Mouse (Mus musculus) C2C12 (cell line): ENCODE data around the gene Capn11. TPM values are rescaled to one million over a fixed set of nuclear protein-coding genes. Genes with fewer than 3 reads are reported as not detected.

Source experiments
- H3K27me3 ChIP-seq: one replicate; pipeline ENCODE4 v1.6.1; 2011; ENCODE audit not compliant: control insufficient read depth, insufficient read depth, insufficient read length
- H3K36me3 ChIP-seq: one replicate; pipeline ENCODE4 v1.6.1; 2011; ENCODE audit not compliant: control insufficient read depth, insufficient read depth
- H3K4me3 ChIP-seq: one replicate; pipeline ENCODE4 v1.5.1; 2011; ENCODE audit warnings: mild to moderate bottlenecking, control low read depth; ENCODE audit not compliant: poor library complexity, insufficient read depth, severe bottlenecking
- H3K79me2 ChIP-seq: one replicate; pipeline ENCODE4 v1.6.1; 2011; ENCODE audit not compliant: control insufficient read depth, insufficient read depth
- H3K79me3 ChIP-seq: one replicate; pipeline ENCODE4 v1.6.1; 2011; ENCODE audit warnings: low read depth, control low read depth
- H3ac ChIP-seq: one replicate; pipeline ENCODE3; 2011; ENCODE audit warnings: low read depth; ENCODE audit not compliant: control insufficient read depth, insufficient read length
- CEBPB ChIP-seq: IDR thresholded peaks from one replicate; pipeline ENCODE4 v1.6.1; 2011; ENCODE audit warnings: low read depth, mild to moderate bottlenecking, control low read depth, moderate library complexity
- CTCF ChIP-seq: IDR thresholded peaks from one replicate; pipeline ENCODE4 v1.5.1; 2011; ENCODE audit not compliant: control insufficient read depth, insufficient read depth, insufficient read length
- FOSL1 ChIP-seq: IDR thresholded peaks from one replicate; pipeline ENCODE4 v1.8.0; 2011; ENCODE audit warnings: mild to moderate bottlenecking, low read length; ENCODE audit not compliant: poor library complexity, insufficient read depth, severe bottlenecking
- MAX ChIP-seq: IDR thresholded peaks from one replicate; pipeline ENCODE4 v1.6.1; 2011; ENCODE audit warnings: mild to moderate bottlenecking, control low read depth
- MYOD1 ChIP-seq: IDR thresholded peaks from one replicate; pipeline ENCODE4 v1.6.1; 2011; ENCODE audit warnings: low read depth; ENCODE audit not compliant: control insufficient read depth, insufficient read length
- MYOG ChIP-seq: IDR thresholded peaks from one replicate; pipeline ENCODE4 v1.6.1; 2011; ENCODE audit not compliant: control insufficient read depth, insufficient read length; ENCODE audit errors: extremely low read depth
- USF1 ChIP-seq: IDR thresholded peaks from one replicate; pipeline ENCODE4 v1.6.1; 2011; ENCODE audit warnings: low read depth, mild to moderate bottlenecking, control low read depth, moderate library complexity
- long read RNA-seq, 2 experiments: library from polyadenylated mRNA; unstranded; transcript quantifications; one replicate each; pipeline ENCODE4 v2.0.0; 2019 to 2020
- polyA plus RNA-seq: library from polyadenylated mRNA; unstranded; fragments of >200 nt; fragmentation: generic; extraction: Trizol; gene quantifications from one replicate; pipeline ENCODE4 v1.2.1, GENCODE M21; 2012; ENCODE audit warnings: missing spikeins

Capn11 gene
- 0.04 TPM for polyA plus RNA-seq
- long read RNA-seq, experiment 1, result 0 reads
- long read RNA-seq, experiment 2, result 0 reads

- Histone ChIP-seq H3ac (no peak within 1 kb of the TSS), H3K4me3 (no peak within 1 kb of the TSS), H3K36me3 (peaks cover 19% of the 10 kb centered on the region), H3K27me3 (no peaks in the 10 kb centered on the region), H3K79me3 (no peaks in the 10 kb centered on the region), H3K79me2 (no peaks in the 10 kb centered on the region)
- TF ChIP-seq CTCF, result no peak
- TF ChIP-seq MYOG, result no peak
- no peak for TF ChIP-seq USF1
- no peak for TF ChIP-seq MYOD1
- no peak for TF ChIP-seq MAX
- TF ChIP-seq CEBPB, result no peak
Measured at GRCm38 (mm10) chr17:45659225-45659624, at the start of gene Capn11. Gene Capn11, minus strand, starts transcription at chr17:45659325.

DNA sequence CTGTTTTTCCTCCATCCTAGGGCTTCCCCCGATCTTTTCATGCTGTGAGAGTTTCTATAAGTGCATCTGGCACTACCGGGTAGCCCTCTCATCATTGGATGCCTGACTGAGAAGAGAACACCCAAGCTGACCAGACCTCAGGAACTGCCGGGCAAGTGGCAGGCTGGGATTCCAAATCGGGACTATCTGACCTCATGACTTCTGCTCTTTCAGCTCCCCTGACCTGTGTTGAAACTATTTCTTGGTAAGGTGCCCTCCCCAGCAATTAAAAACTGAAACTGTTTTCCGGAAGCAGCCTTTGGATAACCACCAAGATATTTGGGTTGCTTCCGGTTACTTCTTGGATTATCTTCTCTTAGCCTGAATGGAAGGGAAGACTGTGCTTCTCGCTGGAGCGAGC lies 49.1 kb upstream of the Capn11 start:
- H3K4me3 ChIP-seq, result no peak overlapping the region
- no peaks in the 10 kb centered on the region for H3K36me3 ChIP-seq
- no peaks in the 10 kb centered on the region for H3K27me3 ChIP-seq
- no peak for TF ChIP-seq CTCF
- no peak for TF ChIP-seq FOSL1
- no peak for TF ChIP-seq USF1
- TF ChIP-seq MYOD1, result no peak
- no peak for TF ChIP-seq MYOG
- TF ChIP-seq MAX, result no peak
- TF ChIP-seq CEBPB, result no peak
- no peak overlapping the region for H3ac ChIP-seq
- H3K79me2 ChIP-seq, result no peaks in the 10 kb centered on the region
- no peaks in the 10 kb centered on the region for H3K79me3 ChIP-seq

- Histone ChIP-seq H3ac (no peak overlapping the region), H3K79me2 (no peaks in the 10 kb centered on the region), H3K27me3 (no peaks in the 10 kb centered on the region), H3K36me3 (no peaks in the 10 kb centered on the region), H3K4me3 (no peak overlapping the region), H3K79me3 (no peaks in the 10 kb centered on the region)
- TF ChIP-seq FOSL1 (no peak), USF1 (no peak), CEBPB (no peak)
Measured at GRCm38 (mm10) chr17:45707376-45707775, 48.3 kb upstream of the Capn11 start.

GRCm38 (mm10) chr17:45706796-45707195 lies 47.7 kb upstream of the Capn11 start:
- no peaks in the 10 kb centered on the region for H3K36me3 ChIP-seq
- no peaks in the 10 kb centered on the region for H3K79me3 ChIP-seq
- H3K27me3 ChIP-seq, result no peaks in the 10 kb centered on the region
- no peak overlapping the region for H3K4me3 ChIP-seq
- H3ac ChIP-seq, result no peak overlapping the region
- no peaks in the 10 kb centered on the region for H3K79me2 ChIP-seq
- no peak for TF ChIP-seq FOSL1
- TF ChIP-seq USF1, result no peak
- TF ChIP-seq CEBPB, result no peak
- no peak for TF ChIP-seq MYOG
- no peak for TF ChIP-seq MYOD1
- no peak for TF ChIP-seq MAX
- TF ChIP-seq CTCF, result no peak

- Histone ChIP-seq H3ac (no peak overlapping the region), H3K27me3 (no peaks in the 10 kb centered on the region), H3K36me3 (peaks cover 14% of the 10 kb centered on the region), H3K79me3 (no peaks in the 10 kb centered on the region), H3K4me3 (no peak overlapping the region), H3K79me2 (no peaks in the 10 kb centered on the region)
- TF ChIP-seq FOSL1 (no peak), MYOG (no peak)
Measured at GRCm38 (mm10) chr17:45703187-45703586, 44.1 kb upstream of the Capn11 start.

- no peak overlapping the region for H3ac ChIP-seq
- H3K36me3 ChIP-seq, result peaks cover 20% of the 10 kb centered on the region
- no peaks in the 10 kb centered on the region for H3K27me3 ChIP-seq
- H3K4me3 ChIP-seq, result no peak overlapping the region
- peaks cover under 1% of the 10 kb centered on the region for H3K79me3 ChIP-seq
- no peak for TF ChIP-seq CTCF
- TF ChIP-seq CEBPB, result no peak
- TF ChIP-seq USF1, result no peak
- no peak for TF ChIP-seq MYOD1
- TF ChIP-seq MAX, result no peak
- TF ChIP-seq FOSL1, result no peak
- TF ChIP-seq MYOG, result no peak
- peaks cover 4% of the 10 kb centered on the region for H3K79me2 ChIP-seq
Measured at GRCm38 (mm10) chr17:45702254-45702653, 43.1 kb upstream of the Capn11 start.
